Mouse (Mus musculus): ENCODE measurements around the gene Acad9. TPM values are rescaled to one million over a fixed set of nuclear protein-coding genes. Genes with fewer than 3 reads are reported as not detected.
"Not testable (repeated sequence)": the region's sequence is repeated elsewhere in the genome, so short reads cannot be mapped to it uniquely, and the experiment has no call there.

Acad9 gene
- total and polyA plus RNA-seq, 3 experiments, result 24.4 to 48.2 (median 33.8) TPM

DNA sequence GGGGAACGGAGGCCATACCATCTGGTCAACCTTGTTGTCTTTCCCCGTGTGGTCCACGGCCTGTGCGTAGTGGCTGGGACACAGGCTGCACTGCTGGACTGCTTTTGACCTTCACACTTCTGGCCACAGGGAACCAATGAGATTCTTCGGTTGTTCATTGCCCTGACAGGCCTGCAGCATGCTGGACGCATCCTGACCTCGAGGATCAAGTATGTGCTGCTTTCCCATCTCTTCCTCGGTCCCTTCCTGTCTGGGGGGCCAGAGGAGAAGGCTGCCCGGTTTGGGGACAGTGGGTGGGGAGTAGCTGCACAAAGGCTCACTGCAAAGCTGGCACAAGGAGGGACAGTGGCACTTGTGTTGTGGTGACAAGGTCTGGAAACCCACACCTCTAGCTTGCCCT is 21.8 kb downstream of the Acad9 start:
- no peak for DNase-seq

DNA sequence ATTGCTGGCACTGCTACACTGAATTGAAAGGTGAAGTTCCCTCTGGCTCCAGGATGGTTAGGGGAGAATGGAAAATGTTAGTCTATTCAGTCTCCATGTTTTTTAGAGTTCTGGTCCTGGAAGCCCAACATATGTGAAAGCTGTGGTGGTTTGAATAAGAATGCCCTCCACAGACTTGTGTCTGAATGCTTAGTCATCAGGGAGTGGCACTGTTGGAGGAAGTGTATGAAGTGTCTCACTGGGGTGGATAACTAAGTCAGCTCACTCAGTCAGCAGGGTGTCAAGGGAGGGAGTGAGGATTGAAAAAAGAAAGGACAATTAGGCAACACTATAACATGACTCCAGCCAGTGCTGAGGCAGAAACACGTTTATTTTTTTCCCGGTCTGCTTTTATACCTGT is 29.6 kb downstream of the Acad9 start:
- peak; percentile 9 for DNase-seq

DNA sequence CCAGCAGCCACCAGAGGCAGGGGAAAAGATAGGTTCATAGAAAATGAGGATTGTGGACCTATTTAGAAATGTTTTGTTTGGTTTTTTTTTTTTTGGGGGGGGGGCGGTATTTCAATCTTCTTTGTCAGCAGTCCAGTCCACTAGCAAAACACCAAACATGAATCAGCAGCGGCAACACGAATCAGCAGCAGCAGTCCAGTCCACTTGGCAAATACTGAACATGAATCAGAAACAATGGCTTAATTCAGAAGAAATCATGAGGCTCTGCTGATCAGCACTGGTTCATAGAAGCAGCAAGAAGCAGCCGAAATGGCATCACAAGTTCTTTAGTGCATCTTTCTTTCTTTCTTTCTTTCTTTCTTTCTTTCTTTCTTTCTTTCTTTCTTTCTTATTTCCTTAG is 50.3 kb downstream of the Acad9 start:
- no peak for DNase-seq

GRCm38 (mm10) chr3:36119684-36120548 is 54.1 kb downstream of the Acad9 start:
- no peak for DNase-seq

- not testable (repeated sequence) for DNase-seq
Measured at GRCm38 (mm10) chr3:36126176-36126575, 60.4 kb downstream of the Acad9 start.

DNA sequence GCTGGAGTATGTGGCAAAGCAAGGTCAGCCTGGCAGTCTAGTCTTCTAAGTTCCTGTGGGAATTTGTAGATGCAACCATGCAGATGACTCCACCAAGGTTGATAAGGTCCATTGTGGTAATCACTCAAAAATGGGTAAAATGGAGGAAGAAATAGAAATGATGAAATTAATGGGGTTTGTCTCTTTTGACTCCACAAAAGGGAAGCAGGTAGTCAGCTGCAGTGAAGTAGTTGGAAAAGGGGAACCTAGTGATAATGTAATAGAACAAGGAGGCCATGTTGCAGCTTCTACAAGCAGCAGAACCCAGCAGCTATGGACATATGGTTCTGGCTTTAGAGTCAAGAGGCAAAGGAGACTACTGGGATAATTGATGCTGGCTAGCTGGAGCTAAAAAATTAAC is 70.4 kb downstream of the Acad9 start:
- DNase-seq, result no peak

DNA sequence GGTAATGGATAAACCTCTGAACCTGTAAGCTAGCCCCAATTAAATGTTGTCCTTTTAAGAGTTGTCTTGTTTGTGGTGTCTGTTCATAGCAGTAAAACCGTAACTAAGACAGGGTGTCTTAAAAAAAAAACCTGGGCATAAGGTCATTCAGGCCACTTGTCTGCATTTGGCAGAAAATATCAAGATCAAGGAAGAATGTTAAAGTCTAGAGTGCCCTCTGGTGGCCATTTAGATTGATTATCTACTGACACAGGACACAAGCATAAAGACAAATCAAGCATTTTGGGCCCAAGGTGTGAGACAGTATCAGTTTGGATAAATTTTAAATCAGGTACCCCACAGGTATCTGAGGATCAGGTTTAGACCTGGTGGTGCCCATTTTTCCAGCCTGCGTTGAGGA is 71.8 kb downstream of the Acad9 start:
- no peak for DNase-seq

GRCm38 (mm10) chr3:36138171-36138660 is 72.4 kb downstream of the Acad9 start:
- no peak for DNase-seq

DNA sequence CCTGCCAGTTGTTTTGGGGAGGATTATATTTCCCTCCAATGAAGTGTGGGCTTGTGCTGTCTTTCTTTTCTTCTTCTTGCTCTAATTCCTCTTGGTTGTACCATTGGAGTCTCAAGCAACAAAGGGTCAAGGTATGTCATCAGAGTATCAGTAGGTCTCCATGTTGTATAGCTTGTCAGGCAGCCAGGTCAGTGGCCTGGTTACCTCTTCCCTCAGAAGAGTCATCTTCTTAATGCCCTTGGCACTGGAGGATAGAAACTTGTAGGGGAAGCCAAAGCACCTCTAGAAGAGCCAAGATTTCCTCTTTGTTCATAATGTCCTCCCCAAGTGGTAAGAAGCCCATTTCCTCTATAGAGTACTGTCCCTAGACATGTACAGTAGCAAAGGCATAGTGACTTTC is 73.2 kb downstream of the Acad9 start:
- DNase-seq, result no peak

Other genes with a start within 250 kb of the Acad9 start
- gene Dcun1d1, start 128.5 kb upstream of the Acad9 start, total RNA-seq (2021), result 10 to 100 TPM; 64.1 to 84.2 TPM
- gene Dcun1d1, start 128.5 kb upstream of the Acad9 start, polyA plus RNA-seq (2012; rRNA removed), result 1.5 and 2.2 TPM in 2 replicates
- 100 to 1,000 TPM; 114 to 126 TPM for gene Mccc1, start 65.3 kb upstream of the Acad9 start, total RNA-seq (2021)
- 30.7 and 32.0 TPM in 2 replicates for gene Mccc1, start 65.3 kb upstream of the Acad9 start, polyA plus RNA-seq (2012; rRNA removed)
- under 1 TPM; 0.12 to 0.17 TPM for gene Ccdc144b, start 12.4 kb upstream of the Acad9 start, total RNA-seq (2021)
- gene Ccdc144b, start 12.4 kb upstream of the Acad9 start, polyA plus RNA-seq (2012; rRNA removed), result 0.02 and 0.03 TPM in 2 replicates
- gene D3Ertd254e, start 85.0 kb downstream of the Acad9 start, total RNA-seq (2021), result 1 to 10 TPM; 7.2 to 7.5 TPM
- gene D3Ertd254e, start 85.0 kb downstream of the Acad9 start, polyA plus RNA-seq (2012; rRNA removed), result 0.36 and 0.44 TPM in 2 replicates
- gene Qrfpr, start 156.3 kb downstream of the Acad9 start, total RNA-seq (2021), result not detected
- gene Qrfpr, start 156.3 kb downstream of the Acad9 start, polyA plus RNA-seq (2012; rRNA removed), result not detected in 2 replicates